Mouse (Mus musculus): Measurements from ENCODE around the gene Ubac2.
A peak's percentile ranks its signal among the peaks of the same experiment; 100 is the strongest.

The Ubac2 gene

GRCm38 (mm10) chr14:121922731-121923130, 44.3 kb downstream of the Ubac2 start:
- no peak for DNase-seq (ENCODE audit: extremely low read depth, low read depth)

DNA sequence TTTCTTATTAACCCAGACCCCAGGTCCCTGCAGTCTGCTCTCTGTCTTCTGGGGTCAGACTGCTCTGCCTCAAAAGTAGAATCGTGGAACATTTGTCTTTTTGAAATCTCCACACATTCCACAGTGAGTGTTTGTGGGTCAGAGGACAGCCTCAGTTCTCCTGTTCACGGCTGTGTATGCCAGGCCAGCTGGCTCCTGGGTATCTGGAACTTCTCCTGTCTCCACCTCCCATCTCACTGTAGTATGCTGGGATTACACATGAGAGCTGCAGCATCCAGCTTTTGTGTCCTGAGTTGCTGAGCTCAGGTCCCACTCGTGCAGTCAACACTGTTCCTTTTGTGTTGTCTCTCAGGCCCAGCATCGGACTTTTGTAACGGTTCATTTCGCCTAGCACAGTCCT, 46.5 kb downstream of the Ubac2 start:
- DNase-seq (ENCODE audit: extremely low read depth, low read depth): no peak

DNA sequence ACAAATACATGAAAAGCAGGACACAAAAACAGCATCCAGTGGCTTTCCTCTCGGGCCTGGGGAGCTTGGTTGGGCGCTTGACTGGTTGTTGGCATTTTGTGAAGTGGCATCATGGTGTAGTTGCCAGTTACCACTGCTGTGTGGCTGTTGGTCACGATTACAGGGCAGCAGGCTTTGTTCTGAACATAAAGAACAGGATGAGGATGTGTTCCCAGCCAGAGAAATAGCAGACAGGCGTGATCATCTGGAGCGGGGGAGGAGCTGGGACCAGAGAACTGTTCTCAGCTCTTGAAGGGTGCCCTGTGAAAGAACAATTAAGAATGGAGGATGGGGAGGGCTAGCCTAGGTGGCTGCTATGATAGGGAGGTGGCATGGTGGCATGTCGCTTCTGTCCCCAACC, 48.5 kb downstream of the Ubac2 start:
- DNase-seq (ENCODE audit: extremely low read depth, low read depth): no peak

DNA sequence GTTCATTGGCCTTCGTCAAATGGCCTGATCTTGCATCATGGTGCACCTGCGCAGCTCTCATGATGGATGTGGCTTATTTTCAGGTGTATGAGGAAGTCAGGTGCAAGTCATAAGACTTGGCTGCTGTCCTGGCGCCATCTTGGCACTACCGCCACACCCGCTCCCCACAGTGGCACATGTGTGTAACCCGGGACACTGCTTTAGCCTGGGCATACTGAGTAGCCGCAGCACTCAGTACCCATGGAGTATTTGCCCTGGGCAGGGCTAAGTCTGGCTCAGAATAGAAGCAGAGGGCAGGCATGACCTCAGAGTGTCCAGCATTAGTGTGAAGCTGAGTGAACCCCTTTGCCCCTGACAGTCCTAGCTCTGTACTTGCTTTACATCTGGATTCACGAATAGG, 49.0 kb downstream of the Ubac2 start:
- DNase-seq (ENCODE audit: extremely low read depth, low read depth): no peak

- DNase-seq (ENCODE audit: extremely low read depth, low read depth): peak; percentile 63
Observed at GRCm38 (mm10) chr14:121928375-121929137, 50.1 kb downstream of the Ubac2 start.

- peak; percentile 72 for DNase-seq (ENCODE audit: extremely low read depth, low read depth)
Observed at GRCm38 (mm10) chr14:121929243-121929951, 51.0 kb downstream of the Ubac2 start.

- no peak for DNase-seq (ENCODE audit: extremely low read depth, low read depth)
Observed at GRCm38 (mm10) chr14:121930731-121931383, 52.4 kb downstream of the Ubac2 start.

GRCm38 (mm10) chr14:121931594-121931993, 53.2 kb downstream of the Ubac2 start:
- no peak for DNase-seq (ENCODE audit: extremely low read depth, low read depth)

DNA sequence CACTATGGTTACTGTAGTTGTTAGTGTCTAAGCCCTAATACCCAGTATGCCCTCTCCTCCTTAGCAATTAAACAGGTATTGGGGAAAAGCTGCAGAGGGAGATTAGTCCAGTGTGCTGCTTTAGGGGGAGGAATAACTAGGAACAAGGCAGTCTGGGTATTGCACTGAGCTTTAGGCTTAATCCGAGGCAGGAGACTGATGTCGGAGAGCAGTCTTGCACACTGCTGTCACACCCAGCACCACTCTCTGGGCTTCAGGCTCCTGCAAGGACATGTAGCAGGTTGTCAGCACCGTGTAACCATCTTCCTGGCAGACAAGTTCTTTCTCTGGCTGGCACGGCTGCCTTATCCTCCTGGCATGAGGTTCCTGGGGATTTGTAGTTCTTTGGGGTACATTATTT, 53.8 kb downstream of the Ubac2 start:
- DNase-seq (ENCODE audit: extremely low read depth, low read depth): no peak

- DNase-seq (ENCODE audit: extremely low read depth, low read depth): no peak
Observed at GRCm38 (mm10) chr14:121933906-121934596, 55.6 kb downstream of the Ubac2 start.

- DNase-seq (ENCODE audit: extremely low read depth, low read depth): no peak
Observed at GRCm38 (mm10) chr14:121934597-121934946, 56.2 kb downstream of the Ubac2 start.

DNA sequence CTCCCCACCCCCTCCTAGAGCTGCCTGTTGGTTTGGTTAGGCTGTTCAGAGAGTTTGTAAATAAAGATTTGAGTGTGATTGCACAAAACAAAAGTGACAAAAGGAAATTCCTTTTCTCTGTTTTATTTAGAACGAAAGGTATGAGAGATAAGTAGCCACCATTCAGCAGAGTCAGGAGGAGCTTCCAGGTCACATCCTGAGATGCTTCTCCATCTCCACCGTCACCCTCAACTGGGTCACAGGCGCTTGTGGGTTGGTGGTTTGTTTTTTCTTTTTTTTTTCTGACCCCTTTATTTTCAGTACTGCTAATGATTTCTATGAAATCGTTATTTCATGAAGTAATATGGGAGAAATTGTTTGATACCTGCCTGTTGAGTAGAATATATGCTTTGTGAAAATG, 57.9 kb downstream of the Ubac2 start:
- DNase-seq (ENCODE audit: extremely low read depth, low read depth): no peak

DNA sequence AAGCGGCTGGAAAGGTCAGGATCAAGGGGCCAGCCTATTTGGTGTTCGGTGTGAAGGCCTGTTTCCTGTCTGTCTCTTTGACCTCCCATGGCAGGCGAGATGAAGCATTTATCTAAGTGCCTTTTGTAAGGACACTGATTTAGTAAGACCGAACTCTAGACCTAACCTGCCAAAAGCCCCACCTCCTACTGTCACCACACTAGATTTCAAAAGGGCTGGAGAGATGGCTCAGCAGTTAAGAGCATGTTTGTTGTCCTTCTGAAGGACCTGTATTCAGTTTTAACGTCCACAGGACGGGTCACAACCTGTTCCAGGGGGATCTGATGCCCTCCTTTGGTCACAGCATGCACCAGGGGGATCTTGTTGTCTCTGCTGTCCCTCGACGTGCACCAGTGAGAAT, 58.4 kb downstream of the Ubac2 start:
- DNase-seq (ENCODE audit: extremely low read depth, low read depth): no peak

- DNase-seq (ENCODE audit: extremely low read depth, low read depth): no peak
Observed at GRCm38 (mm10) chr14:121937601-121938255, 59.3 kb downstream of the Ubac2 start.

DNA sequence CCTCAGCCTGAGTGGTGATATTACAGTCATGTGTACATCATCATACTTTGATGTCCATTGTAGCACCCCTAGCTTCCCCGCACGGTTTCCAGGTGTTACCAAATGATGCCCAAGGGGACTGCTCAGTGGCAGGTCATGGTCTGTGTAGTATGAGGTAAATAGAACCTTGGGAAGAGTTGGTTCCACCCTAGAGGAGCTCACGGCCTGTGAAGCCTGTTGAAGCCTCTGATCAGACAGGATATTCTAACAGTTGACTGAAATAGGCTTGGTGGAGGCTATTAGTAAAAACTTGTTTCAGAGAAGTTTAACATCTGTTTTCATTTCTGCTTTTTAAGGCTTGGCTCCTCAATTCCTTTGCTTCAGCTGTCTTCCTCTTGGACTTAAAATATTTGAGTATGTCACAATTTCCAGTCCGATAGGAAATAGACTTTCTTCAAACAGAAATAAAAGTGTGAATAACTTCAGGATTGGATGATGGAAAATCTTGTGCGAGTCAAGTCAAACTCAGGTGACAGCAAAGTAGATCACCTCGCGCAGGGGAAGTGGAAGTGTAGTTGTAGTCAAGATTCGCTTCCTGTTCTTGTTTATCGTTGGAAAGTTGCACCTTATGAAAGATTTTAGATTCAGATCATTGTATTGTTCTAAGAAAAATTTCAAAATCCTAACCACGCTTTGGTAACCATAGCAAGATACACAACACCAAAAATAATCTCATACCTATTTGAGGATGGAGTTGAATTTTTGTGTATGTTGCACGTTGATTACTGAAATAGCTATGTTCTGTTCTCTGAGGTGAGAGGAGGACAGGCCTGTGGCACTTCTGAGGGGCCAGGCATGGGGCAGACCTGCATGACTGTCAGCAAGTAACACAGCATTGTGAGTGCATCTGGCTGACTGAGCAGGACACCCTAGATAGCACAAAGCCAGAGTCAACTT, 60.1 kb downstream of the Ubac2 start:
- no peak for DNase-seq (ENCODE audit: extremely low read depth, low read depth)

DNA sequence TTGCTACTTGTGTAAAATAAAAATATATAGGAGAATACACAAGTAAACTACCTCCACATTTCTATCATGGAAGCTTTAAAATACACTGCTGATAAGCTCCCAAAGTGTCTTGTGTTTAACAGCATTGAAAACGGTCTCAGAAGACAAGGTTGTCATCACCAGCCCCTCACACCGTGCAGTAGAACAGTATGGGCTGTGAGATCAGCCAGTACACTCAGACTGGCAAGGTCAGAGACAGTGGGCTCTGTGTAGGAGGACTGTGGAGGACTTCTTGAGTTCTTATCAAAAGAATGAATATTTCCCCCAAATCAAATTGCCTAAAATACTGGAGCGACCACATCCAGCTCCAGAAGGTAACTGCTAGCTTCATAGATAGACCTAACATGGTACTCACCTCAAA, 61.2 kb downstream of the Ubac2 start:
- DNase-seq (ENCODE audit: extremely low read depth, low read depth): no peak

DNA sequence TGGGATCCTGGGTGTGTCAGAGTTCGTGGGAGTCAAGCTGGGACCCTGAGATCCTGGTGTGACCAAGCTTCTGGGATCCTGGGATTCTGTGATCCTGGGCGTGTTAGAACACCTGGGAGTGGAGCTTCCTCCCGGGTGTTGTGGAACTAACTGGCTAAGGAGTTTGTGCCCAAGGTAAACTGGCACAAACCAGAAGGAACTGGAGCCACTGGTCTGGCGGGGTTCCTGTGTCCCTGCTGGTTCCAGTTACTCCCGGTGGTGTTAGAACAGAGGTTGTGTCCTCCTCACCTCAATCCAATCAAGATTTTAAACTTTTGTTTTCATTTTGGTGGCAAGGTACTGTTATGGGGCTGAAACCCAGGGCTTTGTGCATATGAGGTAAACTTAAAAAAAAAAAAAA, 67.7 kb downstream of the Ubac2 start:
- no peak for DNase-seq (ENCODE audit: extremely low read depth, low read depth)

DNA sequence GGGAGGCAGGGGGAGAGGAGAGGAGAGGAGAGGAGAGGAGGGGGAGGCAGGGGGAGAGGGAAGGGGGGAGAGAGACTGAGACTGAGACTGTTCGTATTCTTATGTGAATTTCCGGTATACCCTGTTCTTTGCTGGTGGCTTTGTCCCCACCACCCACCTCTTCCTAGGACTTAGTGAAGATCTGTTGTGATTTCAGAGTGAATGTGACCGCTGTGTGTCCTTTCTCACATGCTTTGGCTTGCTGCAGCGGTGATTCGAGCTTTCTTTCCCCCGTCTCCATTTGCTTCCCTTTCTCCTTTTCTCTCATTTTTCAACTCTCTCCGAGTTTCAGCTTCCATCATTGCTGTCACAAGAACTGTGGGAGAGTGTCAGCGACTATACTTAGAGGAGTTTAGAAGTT, 68.3 kb downstream of the Ubac2 start:
- DNase-seq (ENCODE audit: extremely low read depth, low read depth): no peak

GRCm38 (mm10) chr14:121947201-121947760, 68.9 kb downstream of the Ubac2 start:
- DNase-seq (ENCODE audit: extremely low read depth, low read depth): no peak

DNA sequence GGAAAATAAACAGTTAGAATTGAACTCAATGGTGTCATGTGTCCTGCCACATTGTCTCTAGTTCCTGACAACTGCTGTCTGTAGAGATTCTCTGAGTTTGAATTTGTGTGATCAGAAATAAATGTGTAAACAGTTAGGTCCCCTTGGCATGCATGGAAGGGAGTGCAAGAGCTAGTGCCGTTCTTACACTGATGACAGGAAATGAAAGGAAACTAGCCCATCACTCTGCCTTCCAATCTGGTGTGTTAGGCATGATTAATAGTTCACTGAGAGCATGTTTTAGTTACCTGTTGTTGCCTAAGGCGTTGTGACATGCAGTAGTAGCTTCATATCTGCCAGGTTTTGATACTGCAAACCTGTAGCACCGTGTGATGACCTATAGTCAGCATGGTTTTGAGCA, 69.5 kb downstream of the Ubac2 start:
- no peak for DNase-seq (ENCODE audit: extremely low read depth, low read depth)

Measured in MEL-GATA-1-ER (cell line).